Mouse (Mus musculus) kidney, postnatal 36 days (tissue): ENCODE measurements around the gene Col27a1.

Source experiments
- DNase-seq, 2 experiments: peaks; one replicate each; pipeline ENCODE4 v3.0.0; 2021 to 2022; ENCODE audit warnings: mixed read lengths in 2 of 2

Col27a1 gene

DNA sequence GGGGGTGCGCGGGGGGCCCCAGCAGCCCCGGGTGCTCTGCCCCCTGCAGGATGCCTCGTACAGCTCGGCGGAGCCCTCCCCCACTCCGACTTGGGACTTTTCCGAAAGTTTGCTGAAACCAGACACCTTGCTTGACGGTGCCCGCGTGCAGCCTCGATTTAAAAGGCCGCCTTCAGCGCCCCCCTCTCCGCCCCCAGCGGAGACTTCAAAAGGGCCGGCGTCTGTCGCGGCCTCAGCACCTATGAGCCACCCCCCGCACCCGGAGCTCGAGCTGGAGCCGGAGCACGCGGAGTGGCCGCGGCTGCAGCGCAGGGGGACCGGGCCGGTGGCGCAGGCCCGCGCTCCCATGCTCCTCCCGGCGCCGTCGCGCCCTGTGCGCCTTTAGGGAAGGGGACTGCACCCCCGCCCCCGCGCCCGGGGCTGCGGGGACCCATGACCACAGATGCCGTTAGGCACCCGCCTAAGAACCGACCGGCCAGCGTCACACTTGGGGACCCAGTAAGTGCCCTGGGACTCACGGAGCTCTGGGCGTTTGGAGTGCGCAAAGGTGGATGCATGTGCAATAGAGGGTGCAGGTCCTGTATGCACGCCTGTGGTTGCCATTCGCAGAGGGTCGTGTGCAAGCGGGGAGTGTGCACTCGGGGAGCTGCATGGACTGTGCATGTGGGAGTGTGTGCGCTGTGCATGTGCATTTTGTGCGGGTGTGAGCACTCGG is at the start of gene Col27a1:
Gene Col27a1, plus strand, starts transcription at position 98 of the 715 bp plus-strand sequence.
- peak in 1 of 2 experiments; percentile 58 for DNase-seq

DNA sequence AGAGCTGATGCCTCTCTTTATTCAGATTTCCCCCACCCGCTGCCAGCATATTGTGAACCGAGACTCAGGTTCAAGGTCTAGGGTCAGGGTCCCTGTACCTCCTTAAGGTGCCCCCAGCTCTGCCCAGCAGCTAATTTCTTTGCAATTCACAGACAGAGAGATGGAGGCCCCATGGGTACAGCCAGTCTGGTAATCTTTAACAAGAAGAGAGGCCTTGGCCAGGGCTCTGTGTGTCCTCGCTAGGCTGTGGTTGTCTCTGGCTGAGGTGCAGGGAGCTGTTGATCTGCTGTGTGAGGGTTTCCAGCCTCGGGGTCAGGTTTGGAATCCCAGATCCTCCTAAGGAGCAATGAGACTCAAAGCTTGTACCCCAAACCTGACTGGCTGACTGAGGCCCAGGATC is 48.2 kb upstream of the Col27a1 start:
- peak; percentile 67 to 78 for DNase-seq

DNA sequence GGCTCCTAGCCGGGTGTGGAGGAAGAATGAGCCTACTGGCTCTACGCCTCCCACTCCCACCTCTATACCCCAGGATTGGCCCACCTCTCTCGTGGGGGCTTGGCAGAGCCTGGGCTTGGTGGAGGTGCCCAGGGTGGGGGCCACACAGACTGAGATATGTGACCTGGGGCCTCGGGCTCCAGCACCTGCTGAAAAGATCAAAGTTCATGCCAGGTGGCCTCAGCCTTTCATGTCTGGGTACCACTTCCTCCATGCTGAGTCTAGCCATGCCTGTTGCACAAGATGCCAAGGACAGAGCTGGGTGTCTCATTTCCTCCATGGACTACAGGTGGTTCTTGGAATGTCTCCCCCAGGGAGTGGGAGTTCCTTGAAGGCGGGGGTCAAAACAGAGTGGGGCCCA is 47.5 kb upstream of the Col27a1 start:
- no peak for DNase-seq

DNA sequence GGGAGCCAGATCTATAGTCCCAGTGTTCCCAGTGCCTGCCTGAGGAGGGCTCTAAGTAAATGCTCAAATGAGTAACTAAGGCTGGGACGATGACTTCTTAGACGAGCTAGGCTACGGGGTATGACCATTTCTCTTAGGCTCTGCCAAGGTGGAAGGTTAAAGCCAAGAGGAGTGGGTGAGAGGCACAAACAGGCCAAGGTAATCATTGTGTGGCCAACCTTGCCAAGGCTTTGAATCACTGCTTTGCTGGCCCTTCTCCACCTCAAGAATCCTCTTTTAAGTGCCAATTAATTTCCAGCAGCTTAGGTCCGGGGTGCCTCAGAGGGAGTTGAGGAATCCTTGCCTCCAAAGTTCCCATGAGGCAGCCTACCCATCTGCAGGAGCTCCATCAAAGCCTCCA is 43.7 kb upstream of the Col27a1 start:
- peak; percentile 67 to 71 for DNase-seq

DNA sequence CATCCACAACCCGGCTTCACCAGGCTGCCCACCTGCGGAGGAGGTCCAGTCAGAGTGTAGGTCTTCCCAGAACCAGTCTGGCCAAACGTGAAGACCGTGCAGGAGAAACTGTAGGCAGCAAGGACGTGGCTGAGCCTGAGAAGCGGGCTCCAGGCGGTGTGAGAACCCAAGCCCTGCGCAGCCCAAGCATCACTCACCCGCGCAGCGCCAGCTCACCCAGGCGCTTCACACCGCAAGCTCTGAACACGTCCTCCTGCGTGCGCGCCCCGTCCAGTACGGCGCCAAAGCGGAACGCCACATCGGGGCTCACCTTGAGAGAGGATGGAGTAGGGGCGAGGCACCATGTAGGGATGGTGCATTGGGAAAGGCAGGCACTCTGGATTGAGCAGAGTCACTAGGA is 42.7 kb upstream of the Col27a1 start:
- peak in 1 of 2 experiments; percentile 59 for DNase-seq

DNA sequence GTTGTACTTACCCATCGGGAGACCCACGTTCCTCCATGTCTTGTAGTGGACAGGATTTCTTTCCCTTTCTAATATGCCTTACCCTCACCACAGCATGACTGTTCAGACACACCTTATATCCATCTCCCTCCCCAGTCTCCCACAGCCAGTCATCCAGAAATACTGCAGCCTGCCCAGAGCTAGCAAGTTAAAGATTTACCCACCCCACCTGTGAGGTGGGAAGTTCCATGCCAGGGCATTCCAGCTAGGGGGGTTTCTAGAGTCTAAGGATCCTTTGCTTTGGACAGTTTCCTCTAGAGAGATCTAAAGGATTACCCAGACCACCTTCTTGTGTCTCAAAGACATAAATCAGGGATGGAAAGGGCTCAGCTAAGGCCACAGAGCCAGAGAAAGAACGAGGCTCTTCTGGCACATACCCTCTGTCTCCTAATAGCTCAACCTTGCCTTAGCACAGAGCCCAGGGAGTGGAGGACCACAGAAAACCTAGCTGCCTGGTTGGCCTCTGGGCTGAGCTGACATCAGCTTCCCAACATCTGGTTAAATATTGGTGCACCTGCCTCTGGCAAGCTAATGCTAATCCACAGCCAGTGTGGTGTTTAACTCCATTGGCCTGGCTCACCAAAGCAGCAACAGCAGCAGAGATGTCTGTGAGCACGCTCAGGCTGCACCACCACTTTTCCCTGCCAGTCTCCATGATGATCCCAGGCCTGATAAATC is 41.7 kb upstream of the Col27a1 start, which contains the start of gene Kif12:
Gene Kif12, minus strand, starts transcription at position 163 of the 717 bp plus-strand sequence.
- peak; percentile 83 to 93 for DNase-seq

DNA sequence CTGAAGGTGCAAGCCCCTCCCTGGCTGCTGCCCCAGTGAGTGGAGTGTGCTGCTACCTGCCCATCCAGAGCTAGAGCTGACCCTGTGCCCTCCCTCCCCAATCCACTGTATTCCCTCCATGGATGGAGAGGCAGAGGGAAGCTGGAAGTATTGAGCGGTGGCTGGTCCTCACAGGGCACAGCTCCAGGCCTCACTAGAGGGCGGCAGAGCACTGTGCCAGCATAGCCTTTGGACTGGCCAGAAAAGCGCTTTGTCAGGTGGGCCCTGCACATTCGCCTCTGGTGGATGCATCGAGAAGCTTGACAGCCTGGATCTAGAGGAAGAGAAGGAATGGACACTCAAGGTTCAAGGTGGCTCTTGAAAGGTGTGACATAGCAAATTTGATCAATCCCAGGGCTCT is 32.2 kb upstream of the Col27a1 start:
- DNase-seq: peak; percentile 76 to 89

DNA sequence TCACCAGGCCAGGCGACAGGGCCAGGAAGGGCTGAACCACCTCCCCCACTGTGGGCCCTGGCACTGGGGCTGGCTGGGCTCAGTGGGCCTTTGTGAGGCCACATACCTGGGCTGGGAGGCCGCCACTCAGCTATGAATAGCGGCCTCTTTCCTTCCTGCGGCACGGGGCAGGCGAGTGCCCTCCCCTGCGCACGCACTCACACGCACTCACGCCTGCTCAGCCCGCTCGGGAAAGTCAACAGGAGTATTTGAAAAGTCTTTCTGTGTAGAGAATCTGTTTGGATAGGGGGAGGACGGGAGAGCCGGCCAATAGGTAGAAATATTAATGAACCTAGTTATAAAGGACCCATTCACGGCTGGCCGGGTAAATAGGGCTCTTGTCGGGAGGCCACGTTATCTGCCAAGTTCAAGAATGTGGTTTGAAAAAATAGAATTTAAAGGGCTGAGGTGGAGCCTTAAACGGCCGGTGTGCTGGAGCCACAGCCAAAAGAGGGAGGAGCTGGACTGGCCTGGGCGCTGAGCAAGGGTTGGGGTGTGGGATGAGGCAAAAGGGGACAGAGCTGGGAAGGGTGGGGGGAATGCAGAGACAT is 27.4 kb upstream of the Col27a1 start:
- DNase-seq: peak; percentile 36 to 40

DNA sequence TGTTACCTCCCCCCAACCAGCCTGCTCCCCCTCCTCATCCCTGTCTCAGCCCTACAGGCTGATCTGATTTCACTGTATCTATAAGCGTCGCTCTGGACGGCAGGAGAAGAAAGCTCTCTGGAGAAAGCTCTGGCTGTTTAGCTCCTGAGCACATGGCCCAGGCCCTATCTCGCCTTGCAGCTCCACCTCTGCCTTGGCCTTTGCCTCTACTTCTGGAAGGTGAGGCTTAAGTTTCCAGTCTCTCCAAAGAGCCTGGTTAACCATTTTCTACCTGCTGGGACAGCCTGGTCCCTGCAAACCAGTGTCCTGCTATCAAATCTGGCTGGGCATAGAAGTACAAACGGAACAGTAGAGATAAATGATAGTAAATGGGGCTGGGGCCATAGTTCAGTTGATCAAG is 22.2 kb upstream of the Col27a1 start:
- no peak for DNase-seq

DNA sequence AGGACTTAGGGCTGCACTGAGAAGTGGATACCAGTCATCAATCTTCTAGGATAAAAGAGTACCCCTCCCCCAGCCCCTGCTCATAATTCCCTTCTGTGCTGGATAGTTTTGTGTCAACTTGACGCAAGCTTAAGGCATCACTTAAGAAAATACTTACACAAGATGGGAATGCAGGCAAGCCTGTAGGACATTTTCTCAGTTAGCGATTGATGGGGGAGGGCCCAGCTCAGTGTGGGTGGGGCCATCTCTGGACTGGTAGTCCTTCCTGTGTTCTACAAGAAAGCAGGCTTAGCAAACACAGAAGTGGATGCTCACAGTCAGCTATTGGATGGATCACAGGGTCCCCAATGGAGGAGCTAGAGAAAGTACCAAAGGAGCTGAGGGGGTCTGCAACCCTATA is 19.4 kb upstream of the Col27a1 start:
- no peak for DNase-seq

DNA sequence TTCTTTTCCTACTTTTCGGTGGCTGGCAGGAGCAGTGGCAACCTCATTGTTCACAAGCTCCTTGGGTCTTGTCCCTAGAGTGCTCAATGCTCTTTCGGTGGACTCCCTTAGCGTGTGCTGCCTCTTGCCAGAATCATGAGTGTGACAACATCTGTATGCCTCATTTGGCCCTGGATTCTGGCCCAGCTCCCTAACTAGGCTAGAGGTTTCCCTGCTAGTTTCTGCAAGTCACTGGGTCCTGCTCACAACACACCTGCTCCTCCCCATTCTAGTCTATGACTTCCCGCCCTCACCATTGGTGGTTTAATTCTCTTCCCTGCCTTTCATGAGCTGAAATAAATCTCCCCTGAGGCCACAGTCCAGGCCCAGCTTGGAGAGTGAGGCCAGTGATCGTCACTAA is 14.4 kb upstream of the Col27a1 start:
- DNase-seq: no peak

DNA sequence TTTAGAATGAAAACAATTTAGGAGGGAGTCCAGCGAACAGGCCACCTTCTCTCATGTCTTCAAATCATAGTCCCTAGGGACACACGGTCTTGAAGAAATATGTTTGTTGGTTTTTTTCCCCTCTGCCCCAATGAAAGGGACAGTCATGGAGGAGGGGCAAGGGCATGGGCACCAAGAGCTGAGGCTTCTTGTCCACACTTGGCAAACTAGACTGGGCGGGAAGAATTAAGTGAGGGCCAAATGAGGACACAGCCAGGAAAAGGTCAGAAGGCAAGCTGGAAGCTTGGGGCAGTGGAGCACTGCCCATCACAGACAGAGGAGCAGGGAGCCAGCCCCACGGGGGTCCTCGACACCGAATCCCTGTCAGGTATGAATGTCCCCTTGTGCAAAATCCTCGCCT is 9.9 kb upstream of the Col27a1 start:
- DNase-seq: no peak

DNA sequence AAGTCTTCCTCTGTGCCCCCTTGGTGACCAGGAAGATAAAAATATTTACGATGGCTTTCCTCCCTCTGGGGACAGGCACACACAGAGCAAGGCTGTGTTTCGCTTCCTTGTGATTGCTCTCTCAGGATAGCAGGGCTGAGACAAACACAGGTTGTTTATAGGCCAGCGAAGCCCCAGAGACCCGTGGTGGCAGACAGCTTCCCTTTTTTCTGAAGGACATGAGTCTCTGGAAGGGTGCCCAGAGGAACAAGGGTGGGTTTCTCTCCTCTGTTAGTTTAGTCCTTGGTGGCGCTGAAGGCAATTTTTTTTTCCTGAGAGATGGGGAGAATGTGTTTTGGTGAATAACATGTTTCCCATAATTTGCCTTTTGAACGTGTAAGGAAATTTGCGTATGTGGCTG is 8.2 kb upstream of the Col27a1 start:
- DNase-seq: no peak

DNA sequence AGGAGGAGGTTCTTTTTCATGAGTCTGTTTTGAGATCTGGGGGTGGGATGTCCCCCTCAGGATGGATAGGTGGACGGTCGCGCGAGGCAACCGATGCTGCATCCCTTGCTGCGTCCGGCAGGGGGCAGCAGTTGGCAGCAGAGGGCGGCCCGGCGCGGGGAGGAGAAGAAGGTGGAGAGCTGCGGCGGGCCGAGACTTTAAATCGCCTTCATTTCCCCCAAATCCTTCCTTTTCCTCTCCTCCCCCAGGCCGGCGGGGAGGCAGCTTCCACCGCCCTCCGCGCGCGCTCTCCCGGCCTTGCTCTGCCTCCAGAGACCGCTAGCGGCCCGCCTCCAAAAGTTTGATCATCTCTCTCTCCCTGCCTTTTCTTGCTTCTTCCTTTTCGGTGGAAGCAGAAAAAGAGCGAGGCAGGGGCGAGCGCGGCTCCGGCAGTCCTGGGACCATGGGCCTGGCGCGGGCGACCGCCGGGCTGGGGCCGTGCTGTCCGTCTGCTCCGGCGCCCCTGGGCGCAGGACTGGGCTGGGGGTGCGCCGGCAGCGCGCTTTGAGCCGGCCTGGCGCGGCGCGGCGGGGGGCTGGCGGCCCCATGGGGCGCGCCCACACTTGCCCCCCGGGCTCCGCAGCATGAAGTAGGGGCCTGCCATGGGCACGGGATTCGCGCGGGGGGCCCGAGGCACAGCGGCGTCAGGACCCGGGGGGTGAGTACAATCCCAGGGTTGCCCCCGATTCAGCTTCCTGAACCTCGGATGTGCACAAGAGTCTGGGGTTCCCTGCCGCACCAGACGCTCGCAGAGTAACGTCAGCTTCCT is 1.6 kb downstream of the Col27a1 start:
- DNase-seq: peak; percentile 76 to 92

DNA sequence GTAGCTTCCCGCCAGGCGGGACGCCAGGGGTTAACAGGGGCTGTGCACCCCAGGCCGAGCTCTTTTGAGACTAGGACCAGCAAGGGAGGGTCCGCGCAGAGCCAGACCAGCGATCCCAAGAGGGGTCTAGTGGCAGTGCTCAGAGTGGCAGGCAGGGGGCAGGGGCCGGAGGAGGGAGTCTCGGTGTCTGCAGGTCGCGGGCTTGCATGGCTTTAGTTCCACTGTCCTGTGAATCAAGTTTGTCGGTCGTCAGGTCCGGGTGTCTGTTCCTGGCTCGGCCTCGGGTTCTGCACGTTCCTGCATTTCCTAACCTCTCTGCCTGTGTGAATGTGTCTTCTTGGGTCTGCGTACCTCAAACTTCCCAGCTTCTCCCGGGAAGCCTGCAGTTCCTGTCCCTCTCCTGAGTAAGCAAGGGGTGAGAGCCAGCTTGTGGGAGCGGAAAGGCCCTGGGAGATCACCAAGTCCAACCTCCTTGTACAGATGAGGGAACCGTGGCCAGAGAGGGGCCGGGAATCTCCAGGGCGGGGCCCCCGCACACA is 2.3 kb downstream of the Col27a1 start:
- peak; percentile 60 to 75 for DNase-seq

DNA sequence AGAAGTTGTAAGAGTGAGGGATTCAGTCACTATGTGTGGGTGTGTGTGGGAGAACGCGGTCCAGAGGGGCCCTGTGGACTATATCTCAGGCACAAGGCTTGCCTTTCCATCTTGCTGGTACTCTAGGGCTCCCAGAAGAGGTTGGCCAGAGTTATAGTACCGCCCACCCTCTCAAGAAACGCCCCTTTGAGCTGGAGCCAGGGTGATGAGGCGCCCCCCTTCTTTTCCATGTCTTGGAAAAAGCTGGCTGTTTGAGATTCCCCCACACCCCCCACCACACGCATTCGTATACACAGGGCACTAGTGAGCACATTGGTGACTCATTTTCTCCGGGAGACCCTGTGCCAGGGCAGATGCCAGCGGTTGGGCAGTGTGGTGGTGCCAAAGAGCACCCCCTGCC is 2.8 kb downstream of the Col27a1 start:
- DNase-seq: peak; percentile 67 to 68

DNA sequence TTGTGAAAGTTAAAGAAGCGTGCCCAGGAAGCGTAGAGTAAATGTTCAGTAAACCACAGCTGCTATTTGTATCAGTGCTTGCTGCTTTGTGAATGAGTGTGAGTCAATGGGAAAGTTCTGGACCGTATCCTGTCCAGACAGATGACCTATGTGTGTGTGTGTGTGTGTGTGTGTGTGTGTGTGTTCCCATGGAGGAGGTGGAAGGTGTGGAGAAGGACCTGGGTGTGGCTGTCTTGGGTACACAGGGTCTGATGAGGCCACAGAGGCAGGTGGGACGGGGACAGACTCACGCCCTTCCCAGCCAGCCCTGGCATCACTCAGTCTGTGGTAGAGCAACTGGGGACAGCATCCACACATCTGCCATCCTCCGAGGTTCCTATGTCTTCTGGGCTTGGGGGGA is 3.7 kb downstream of the Col27a1 start:
- no peak for DNase-seq

DNA sequence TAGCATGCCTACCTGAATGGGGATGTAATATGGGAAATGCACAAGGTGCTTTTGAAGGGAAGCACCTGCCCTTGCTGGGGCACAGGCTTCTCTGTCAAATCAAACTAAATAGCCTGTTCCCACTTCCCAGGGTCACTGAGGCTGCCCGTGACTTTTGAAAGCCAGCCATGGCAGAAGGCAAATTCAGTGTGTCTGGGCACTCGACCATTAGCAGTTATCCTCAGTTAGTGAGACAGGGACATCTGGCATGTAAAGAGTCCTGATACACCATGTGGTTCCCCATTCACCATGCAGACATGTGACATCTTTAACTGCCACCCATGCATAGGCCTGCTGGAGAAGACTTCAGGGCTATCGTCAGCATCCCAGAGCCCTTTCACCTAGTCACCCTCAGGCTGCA is 5.3 kb downstream of the Col27a1 start:
- DNase-seq: no peak

DNA sequence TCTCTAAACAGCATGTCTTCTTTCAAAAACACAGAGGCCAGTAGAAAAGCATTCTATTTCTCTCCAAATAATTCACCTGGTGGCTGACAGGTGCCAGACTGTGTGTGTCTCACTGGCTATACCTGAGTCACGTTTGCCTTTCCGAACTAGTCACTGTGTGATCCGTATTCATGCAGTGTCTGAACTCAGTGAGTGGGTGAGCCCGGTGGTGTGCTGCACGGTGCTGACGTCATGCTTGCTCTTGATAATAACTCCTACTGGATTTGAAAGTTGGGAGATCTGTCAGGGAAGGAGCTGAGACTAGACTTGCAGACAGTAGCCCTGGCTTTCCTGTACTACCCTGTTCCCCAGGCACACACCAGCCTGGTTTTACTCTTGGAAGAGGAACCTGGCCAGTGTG is 5.8 kb downstream of the Col27a1 start:
- no peak for DNase-seq

DNA sequence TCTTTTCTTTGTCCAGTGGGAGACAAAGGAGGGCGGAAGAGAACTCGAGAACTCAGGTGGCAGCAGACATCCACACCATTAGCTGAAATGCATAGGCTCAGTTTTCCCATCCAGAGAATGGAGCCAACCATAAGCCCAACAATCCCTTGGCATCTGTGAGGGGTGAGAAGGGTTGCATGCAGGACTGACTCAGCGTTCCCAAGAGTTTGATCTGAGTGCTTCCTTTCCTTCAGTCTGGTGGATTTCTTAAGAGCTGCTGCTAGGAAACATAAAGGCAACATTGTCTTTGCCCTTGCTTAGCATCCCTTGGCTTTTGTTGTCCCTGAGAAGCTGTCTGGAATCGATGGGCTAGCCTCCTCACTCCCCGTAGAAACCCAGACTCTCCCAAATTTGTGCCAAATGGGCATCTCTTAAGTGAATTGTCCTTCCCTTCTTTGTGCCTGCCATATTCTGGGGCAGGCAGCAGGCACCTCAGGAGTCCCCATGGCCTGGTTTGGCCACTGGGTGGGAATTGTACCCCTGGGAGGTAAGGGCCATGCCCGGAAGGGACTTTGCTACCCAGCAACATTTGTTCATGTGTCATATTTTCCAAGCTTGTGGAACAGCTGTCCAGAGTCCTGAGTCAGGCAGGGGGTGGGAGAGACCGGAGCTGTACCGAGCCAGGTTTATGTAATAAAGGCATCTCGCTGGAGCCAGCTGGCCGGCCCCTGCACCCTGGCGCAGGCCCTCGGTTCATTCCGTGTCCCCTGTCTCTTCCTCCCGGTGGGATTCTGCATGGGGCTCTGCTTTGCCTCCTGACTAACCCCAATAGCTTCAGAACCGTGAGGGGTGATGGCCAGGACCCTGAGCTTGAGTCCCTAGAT is 7.5 kb downstream of the Col27a1 start:
- peak; percentile 80 to 91 for DNase-seq

DNA sequence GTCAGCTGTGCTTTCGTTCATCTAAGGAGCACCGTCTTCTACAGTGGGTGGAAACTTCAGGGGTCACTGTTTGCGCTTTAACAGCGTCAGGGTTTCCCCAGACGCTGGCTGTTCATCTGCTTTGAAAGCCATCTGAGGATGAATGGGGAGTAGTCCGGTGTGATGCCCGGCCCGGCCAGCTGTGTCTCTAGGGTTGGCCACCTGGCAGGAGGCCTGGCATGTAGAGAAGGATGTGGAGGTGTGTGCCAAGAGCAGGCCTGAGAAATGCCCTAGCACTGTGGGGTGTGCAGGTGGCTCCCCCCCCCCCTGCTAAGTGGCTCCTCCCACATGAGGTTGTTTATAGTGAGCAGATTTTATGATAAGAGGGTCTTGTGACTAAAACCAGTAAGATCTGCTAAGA is 8.4 kb downstream of the Col27a1 start:
- DNase-seq: peak; percentile 73 to 77

DNA sequence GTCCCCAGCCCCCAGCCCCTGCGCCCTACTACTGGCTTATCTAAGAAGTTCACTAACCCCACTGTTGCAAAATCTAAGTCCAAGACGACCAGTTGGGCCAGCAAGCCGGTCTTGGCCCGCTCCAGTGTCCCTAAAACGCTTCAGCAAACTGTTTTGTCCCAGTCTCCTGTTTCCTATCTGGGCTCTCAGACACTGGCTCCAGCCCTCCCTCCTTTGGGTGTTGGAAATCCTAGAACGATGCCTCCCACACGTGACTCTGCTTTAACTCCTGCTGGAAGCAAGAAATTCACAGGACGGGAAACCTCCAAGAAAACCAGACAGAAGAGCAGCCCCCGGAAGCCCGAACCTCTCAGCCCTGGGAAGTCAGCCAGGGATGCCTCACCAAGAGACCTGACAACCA is 11.6 kb downstream of the Col27a1 start:
- DNase-seq: peak in 1 of 2 experiments; percentile 41
